Mouse (Mus musculus): ENCODE results near the gene Tas2r143. TPM values are rescaled to one million over a fixed set of nuclear protein-coding genes. Genes with fewer than 3 reads are reported as not detected.

Gene Tas2r143
- total RNA-seq, 2 experiments from 2014 or later: 0.43 TPM; not detected in 1

DNA sequence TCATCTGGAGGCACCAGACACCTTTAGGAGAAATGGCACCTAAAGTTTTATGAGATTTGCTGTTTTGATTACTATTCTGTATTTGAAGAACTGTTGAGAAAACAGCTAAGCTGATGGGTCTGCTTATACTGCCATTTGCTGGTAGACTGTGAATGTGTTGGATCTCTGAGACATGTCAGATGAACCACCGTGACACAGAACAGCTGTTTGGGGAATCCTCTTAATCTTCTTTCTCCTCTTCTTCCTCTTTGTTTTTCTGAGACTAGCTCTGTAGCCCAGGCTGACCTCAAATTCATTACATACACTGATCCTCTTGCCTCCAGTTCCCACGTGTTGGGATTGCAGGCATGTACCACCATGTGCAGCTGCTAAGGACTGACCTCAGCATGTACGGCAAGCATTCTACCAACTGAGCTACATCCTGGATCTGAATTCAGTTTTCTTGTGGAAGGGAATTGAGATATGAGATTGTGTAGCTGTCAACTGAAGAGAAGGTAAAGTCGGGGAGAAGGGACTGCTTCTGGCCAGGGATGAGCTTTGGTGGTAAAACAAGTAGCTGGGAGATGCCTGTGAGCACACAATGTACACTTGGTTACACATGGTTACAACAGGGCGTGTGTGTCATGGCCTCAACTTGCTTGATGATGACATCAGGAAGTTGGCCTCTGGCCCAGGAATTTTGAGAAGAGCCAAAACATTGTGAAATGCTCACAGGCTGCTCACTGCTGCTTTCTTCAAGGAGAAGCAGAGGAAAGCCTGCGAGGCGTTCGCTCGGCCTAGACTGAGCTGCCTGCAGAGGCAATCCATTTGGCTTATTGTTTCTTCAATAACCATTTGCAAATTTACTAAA lies 3.9 kb upstream of the Tas2r143 start:
- peak in 1 of 2 experiments; percentile 27 for DNase-seq (ENCODE audit: low spot score in 2 of 2)

DNA sequence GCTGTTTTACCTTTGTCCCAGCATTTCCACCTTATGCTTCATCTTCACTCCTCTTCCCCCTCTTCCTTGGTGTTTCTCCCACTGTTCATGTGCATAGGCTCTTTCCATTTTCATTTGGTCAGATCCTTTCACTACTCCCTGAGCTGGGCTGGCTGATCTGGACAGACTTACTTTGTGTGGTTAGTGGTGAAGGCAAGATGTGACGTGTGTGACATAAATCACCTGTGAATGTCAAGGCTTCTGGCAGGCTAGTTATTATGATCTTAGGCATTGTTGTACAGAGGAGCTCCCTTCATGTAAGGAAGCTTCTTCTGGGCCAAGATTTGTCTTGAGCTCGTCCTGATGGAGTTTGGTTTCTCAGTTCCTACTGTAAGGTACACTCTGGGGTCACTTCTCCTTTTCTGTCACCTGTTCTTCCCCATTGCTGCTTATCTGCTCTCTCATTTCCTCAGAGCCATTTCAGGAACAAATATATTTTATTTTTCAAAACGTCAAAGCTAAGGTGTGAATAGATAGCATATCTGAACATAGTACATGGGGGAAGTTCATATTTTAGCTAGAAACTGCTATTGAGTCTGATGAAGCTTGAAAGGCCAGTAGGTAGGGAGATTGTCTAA lies 2.9 kb upstream of the Tas2r143 start:
- DNase-seq (ENCODE audit: low spot score in 2 of 2): no peak

DNA sequence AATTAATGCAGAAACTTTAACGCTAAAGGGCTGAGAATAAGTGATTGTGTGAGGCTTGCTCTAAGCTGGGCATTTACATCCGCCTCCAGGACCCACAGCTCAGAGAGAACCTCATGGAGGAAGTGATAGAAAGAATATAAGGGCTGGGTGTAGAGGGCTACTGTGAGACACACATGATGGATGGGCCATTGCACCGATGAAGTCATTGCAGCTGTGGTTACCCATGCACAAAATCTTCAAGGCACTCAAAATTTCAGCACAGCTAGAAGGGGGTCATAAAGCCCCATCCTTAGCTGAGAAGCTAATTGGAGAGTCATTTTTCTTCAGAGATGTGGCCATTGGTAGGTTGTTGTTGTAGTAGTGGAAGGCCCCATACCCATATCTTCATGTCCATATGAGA lies 1.8 kb upstream of the Tas2r143 start:
- DNase-seq (ENCODE audit: low spot score in 2 of 2): no peak

DNA sequence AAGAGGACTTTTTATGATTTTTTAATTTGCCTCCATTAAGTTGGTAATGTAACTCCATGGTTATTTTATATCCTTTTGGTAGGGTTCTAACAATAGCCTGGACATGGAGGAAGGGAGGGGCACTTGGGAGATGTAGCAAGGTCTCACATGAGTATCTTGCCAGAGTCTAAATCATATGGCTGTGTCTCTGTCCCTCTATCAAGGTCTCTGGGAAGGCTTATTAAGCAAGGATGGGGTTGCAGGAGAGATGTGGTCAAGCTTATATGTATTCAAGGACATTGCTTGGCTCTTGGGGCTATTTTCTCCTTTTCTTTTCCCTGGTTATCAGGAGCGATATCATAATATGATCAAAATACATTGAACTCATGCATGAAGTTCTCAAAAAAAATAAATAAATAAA lies 1.0 kb upstream of the Tas2r143 start:
- no peak for DNase-seq (ENCODE audit: low spot score in 2 of 2)

DNA sequence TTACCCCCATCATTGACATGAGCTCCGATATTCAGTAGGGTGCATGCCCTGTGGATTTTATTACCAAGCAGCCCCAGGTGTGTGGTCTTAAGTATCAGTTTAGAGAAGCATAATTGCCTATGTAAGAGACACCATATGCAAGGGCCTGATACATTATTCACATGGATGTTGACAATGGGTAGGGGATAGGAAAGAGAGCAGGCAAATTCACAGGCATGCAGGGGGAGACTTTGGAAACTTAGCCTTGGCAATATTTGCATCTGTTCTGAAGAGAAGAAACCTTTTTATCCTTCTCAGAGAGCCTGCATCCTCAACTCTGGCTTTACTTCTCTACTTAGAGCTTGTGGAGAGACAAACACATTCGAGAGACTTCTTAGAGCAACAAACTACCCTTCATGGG lies 5.1 kb downstream of the Tas2r143 start, which contains the start of gene Tas2r135:
Gene Tas2r135 (plus strand): TSS at position 301 of the 400 bp plus-strand sequence.
- DNase-seq (ENCODE audit: low spot score in 2 of 2): no peak

DNA sequence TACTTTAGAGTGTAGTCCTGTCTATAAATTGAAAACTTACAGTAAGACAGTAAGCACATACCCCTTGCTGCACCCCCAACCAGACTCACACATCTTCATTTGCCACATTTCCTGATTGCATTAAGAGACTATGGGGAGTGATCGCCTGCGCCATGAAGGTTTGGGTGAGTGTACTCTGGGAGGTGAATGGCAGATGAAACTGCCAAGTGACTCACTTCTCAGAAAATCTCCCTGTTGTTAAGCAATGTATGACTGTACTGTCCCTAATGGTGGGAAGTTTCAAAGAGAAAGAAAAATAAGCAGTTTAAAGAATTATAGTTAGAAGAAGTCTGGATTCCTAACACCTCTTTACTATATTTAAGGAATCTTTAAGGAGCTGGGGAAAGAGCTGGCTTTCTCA lies 19.4 kb downstream of the Tas2r143 start:
- no peak for DNase-seq (ENCODE audit: low spot score in 2 of 2)

DNA sequence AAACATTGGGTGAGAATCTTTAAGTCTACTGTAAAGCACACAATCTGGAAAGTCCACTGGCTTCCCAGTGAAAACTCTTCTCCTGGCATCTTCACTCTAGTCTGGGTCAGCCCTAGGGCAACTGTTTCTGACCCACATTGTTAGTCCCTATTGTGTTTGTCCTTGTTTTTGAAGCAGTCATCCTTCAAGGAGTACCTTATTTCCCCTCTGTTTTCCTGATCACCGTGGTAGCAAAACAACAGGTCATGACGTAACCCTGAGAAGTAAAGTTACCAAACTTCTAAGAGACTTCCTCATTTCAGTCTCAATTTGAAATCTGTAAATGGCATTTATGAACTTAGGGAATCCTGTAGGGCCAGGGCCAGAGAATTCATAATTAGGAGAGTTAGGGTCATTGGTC lies 21.4 kb downstream of the Tas2r143 start:
- no peak for DNase-seq (ENCODE audit: low spot score in 2 of 2)

DNA sequence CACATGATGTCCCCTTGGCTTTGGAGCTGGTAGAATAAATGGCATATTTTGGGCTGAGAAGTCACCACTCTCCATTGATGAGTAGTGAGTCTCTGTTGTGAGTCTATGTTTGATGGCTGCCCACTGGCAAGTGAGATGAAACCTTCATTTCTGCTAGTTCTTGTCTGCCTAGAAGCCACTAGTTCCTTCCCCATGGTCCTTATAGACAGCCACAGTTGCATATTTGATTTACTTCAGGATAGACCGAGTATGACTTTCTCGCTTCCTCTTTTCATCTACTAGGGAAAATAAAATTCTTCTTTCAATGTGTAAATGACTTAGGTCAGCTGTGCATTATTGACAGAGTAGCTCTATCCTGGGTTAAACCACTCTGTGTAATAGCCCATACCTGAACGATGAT lies 24.4 kb downstream of the Tas2r143 start:
- no peak for DNase-seq (ENCODE audit: low spot score in 2 of 2)

DNA sequence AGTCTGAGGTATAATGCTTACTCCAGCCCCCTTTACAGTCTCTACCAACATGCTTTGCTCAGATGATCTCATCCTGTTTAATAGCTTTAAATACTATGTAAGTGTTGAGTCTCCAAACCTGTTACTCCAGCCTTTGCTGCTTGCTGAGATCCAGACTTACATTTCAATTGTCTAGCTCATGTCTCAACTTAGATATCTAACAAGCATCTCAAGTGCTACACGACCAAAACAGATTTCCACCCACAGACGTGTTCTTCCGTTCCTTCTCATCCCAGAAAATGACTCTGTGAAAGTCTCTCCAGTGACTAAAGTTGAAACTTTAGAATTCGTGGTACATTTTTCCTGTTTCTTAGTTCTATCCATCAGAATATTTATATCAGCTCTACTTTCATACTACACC lies 26.3 kb downstream of the Tas2r143 start:
- DNase-seq (ENCODE audit: low spot score in 2 of 2): no peak

DNA sequence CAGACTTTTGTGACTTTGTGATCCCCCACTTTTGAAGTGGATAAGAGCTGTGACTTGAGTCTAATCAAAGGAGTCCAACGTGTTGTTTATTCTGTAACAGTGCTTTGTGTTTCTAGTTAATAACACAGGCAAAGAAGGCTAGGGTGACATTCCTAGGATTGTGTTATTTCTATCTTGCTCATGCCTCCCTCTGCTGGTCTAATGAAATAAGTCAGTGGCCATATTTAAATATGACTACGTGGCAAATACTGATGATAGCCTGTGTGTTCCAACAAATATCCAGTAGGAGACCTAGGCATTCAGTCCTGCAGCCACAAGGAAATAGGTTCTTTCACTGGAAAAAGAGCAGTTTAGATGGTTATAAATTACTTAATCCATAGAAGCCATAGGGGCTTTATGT lies 33.5 kb downstream of the Tas2r143 start:
- DNase-seq (ENCODE audit: low spot score in 2 of 2): no peak

DNA sequence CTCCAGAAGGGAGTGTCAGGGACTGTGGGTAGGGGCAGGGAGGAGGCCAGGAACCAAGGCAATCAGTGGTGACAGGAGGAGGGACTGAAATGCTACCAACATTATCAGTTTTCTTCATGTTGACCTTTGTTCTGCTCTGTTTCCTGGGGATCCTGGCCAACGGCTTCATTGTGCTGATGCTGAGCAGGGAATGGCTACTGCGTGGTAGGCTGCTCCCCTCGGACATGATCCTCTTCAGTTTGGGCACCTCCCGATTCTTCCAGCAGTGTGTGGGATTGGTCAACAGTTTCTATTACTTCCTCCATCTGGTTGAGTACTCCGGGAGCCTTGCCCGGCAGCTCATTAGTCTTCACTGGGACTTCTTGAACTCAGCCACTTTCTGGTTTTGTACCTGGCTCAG lies 34.4 kb downstream of the Tas2r143 start, which contains the start of gene Tas2r126:
Gene Tas2r126 (plus strand): TSS at position 90 of the 400 bp plus-strand sequence.
- no peak for DNase-seq (ENCODE audit: low spot score in 2 of 2)

DNA sequence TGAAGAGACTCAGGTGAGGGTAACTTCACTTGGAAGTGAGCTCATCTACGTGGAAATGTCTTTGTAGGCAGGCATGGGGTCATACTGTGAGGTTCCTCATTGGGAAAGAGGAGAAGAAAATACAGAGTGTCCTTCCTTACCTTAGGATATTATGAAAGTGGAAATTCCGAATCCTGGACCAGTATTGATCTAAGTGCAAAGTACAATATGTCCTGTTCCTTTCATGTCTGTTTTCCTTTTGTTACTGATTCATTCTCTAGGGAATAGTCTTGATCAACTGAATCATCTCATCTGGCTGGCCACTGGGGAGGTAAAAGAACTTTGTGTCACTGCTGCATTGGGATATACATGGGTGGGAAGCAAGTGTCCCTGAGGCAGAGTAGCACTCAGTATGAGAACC lies 35.5 kb downstream of the Tas2r143 start:
- no peak for DNase-seq (ENCODE audit: low spot score in 2 of 2)

DNA sequence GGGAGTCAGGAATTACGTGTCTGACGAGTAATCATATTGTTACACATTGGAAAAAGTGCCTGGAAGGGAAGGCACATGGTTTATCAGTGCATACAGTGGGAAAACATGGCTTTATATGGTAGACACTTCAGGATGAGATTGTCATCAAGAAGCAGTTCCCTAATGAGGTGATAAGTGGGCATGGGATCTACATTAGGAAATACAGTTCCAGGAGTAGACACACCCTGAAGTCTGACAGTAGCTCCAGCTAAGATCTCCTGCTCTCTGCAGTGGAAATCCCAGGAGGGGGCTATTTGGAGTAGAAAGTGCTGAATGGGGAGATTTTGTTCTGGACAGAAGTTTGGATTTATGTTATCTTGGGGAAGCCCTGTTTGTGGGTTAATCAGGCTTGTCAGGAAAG lies 41.4 kb downstream of the Tas2r143 start:
- no peak for DNase-seq (ENCODE audit: low spot score in 2 of 2)

DNA sequence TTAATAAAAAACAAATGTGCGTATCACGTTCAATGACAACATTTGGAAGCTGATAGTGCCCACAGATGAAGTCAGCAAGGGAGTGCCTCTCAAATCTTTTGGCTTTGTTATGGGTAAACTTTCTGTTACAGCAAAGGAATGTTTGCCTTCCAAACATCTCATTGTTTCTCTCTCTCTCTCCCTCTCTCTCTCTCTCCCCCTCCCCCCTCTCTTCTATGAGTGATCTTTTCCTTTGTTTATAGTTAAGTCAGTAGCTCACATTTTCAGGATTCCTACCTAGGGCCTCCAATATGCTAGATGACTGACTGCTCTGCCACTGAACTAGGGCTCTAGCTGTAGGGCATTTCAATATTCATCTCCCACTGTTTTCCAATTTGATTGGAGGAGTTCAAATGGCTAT lies 44.5 kb downstream of the Tas2r143 start:
- no peak for DNase-seq (ENCODE audit: low spot score in 2 of 2)

DNA sequence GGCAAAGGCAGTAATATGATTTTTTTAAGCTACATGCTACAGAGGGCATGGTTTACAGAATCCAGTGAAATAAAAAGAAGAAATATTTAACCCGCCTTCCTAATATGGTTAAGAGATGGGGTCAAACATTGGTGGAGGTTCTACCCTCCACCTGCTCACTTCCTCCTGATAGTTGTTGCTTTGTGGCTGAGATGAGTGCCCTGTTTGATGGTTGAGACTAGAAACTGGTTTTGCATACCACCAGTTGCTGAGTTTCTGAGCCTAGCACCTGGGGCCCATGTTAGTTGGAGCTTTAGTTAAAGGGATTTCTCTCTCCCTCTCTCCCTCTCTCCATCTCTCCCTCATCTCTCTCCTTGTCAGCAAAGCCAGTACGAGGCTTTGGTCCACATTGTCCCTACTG lies 47.3 kb downstream of the Tas2r143 start:
- DNase-seq (ENCODE audit: low spot score in 2 of 2): no peak

Other genes starting within 250 kb of the Tas2r143 start
- gene Tas2r144, start 184.9 kb upstream of the Tas2r143 start, total RNA-seq (2021): not detected
- 1 to 10 TPM; 7.1 to 8.5 TPM for gene Gstk1, start 154.3 kb upstream of the Tas2r143 start, total RNA-seq (2021)
- gene Tmem139, start 138.3 kb upstream of the Tas2r143 start, total RNA-seq (2021): not detected
- 10 to 100 TPM; 28.0 to 32.2 TPM for gene Casp2, start 135.3 kb upstream of the Tas2r143 start, total RNA-seq (2021)
- 1 to 10 TPM; 2.9 to 4.2 TPM for gene Clcn1, start 113.6 kb upstream of the Tas2r143 start, total RNA-seq (2021)
- gene Fam131b, start 75.6 kb upstream of the Tas2r143 start, total RNA-seq (2021): 10 to 100 TPM; 75.7 to 81.3 TPM
- 10 to 100 TPM; 54.0 to 56.2 TPM for gene Zyx, start 50.6 kb upstream of the Tas2r143 start, total RNA-seq (2021)
- gene Epha1, start 27.0 kb upstream of the Tas2r143 start, total RNA-seq (2021): under 1 TPM in 1 of 2 experiments, not detected in 1; 0.39 TPM
- under 1 TPM in 1 of 2 experiments, not detected in 1; 0.34 TPM for gene Tas2r135, start 5.2 kb downstream of the Tas2r143 start, total RNA-seq (2021)
- gene Tas2r126, start 34.3 kb downstream of the Tas2r143 start, total RNA-seq (2021): not detected
- not detected for gene Olfr458, start 65.0 kb downstream of the Tas2r143 start, total RNA-seq (2021)
- gene Olfr457, start 76.1 kb downstream of the Tas2r143 start, total RNA-seq (2021): not detected
- gene Olfr456, start 87.0 kb downstream of the Tas2r143 start, total RNA-seq (2021): not detected
- gene Olfr455, start 147.3 kb downstream of the Tas2r143 start, total RNA-seq (2021): not detected
- gene Tcaf3, start 197.5 kb downstream of the Tas2r143 start, total RNA-seq (2021): not detected
- gene Tcaf2, start 245.0 kb downstream of the Tas2r143 start, total RNA-seq (2021): 1 to 10 TPM; 1.3 to 2.1 TPM